Comparison of ENCODE assay signal across 8 mouse cellular contexts in genomic region chr8:109014746-109015145, GRCm38 (mm10).
DNase-seq lines count a peak whose midpoint lies in the region; ATAC-seq lines count a peak whose summit lies in the region.

No protein-coding gene starts in this region.

- DNase-seq in cerebellum, postnatal 14 days, result peak; percentile 31 to 59
- no peak for DNase-seq in cerebellum, adult 8-10 months
- peak; percentile 7 to 14 for DNase-seq in layer of hippocampus, postnatal 14 days (ENCODE audit: low spot score in 2 of 2)
- DNase-seq in layer of hippocampus, postnatal 36 days, result no peak
- DNase-seq in adrenal gland, adult 8-10 months, result peak; percentile 19
- DNase-seq in heart, postnatal 4 days, result peak; percentile 54
- peak; percentile 22 for DNase-seq in yolk sac, embryonic 10.5 days (ENCODE audit: low spot score)

- ATAC-seq in megakaryocyte progenitor cell, adult 5-6 weeks (replicated peaks; ENCODE audit: poor library complexity), result peak; percentile 97

Comparison
In these comparisons a context has a peak if more than half of its experiments do, and no peak if none do; other contexts are left out.
1. DNase-seq: peak in cerebellum, postnatal 14 days (2 of 2), layer of hippocampus, postnatal 14 days (2 of 2), adrenal gland, adult 8-10 months (single experiment), heart, postnatal 4 days (single experiment) and yolk sac, embryonic 10.5 days (single experiment); none in cerebellum, adult 8-10 months (single experiment) and layer of hippocampus, postnatal 36 days (0 of 2).